Mouse (Mus musculus) E14TG2a.4 (cell line): ENCODE measurements at regions not wholly inside any gene's neighbourhood (a gene's known extent, or its start where the extent isn't known, plus 50 kb on each side); places are given as distances from the start of the nearest gene placed in this dataset.

Source experiments
- CTCF ChIP-seq: conservative IDR thresholded peaks from 2 replicates; pipeline ENCODE4 v1.5.1; 2014; ENCODE audit warnings: low read length
- NANOG ChIP-seq: IDR thresholded peaks from 2 replicates; pipeline ENCODE4 v1.6.1; 2014; ENCODE audit warnings: borderline replicate concordance, low read length, mixed read lengths

DNA sequence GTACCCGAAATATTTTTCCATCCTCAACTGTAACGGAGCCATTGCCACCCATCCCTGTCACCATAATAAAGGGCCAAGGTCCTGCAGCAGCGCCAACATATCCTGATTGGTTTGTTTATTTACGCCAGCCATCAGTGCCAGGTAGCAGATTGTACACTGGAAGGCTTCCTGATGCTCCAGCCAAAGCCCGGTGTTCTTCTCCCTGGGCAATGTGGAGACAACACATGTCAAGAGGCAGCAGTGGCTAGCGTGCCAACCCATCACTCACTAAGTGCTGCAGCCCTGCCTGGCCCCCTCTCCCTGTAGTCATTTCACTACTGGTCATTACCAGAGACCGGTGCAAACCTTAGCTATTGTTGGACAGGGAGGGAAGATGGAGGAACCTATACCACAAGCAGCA is 393.8 kb upstream of the Hnrnpa3 start:
- no peak for TF ChIP-seq CTCF
- TF ChIP-seq NANOG = no peak
